Mouse (Mus musculus): ENCODE data around the gene Elfn1. TPM values are rescaled to one million over a fixed set of nuclear protein-coding genes. Genes with fewer than 3 reads are reported as not detected.

Elfn1 gene
- total and polyA plus RNA-seq, 2 experiments, result 0.13 TPM; not detected in 1

DNA sequence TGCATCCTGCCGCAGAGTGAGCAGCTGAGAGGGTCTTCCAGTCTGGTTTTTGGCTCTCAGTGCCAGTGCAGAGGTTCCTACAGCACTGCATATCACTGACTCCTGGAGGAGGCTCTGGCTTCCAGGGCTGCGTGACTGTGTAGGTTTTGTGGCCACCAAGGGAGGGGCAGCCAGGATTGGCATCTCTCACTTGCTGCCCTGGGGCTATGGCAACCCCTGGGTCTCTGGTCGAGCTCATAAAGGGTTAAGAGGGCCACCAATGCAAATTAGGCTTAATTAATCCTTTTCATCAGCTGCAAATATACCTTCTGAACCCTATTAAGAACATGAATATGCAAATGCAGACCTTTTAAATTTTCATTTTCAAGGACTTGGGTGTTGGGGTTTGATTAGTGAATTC lies 94.8 kb downstream of the Elfn1 start:
- TF ChIP-seq CTCF (IDR thresholded peaks at IDR 0.05; ENCODE audit: low read depth, low read length) (no peak), POLR2A (IDR thresholded peaks at IDR 0.05; ENCODE audit: extremely low read depth, insufficient read depth, low read length) (no peak)
- Histone ChIP-seq H3K79me2 (ENCODE audit: control insufficient read depth, insufficient read depth, low read length) (no peaks in the 10 kb centered on the region), H3K27me3 (ENCODE audit: control insufficient read depth, insufficient read depth, low read length) (no peaks in the 10 kb centered on the region), H3K36me3 (ENCODE audit: control insufficient read depth, insufficient read depth, low read length) (no peaks in the 10 kb centered on the region), H3K4me1 (ENCODE audit: control insufficient read depth, insufficient read depth, low read length) (no peaks in the 10 kb centered on the region), H3K4me3 (ENCODE audit: insufficient read depth, low read depth, low read length) (no peak overlapping the region), H3K9ac (ENCODE audit: low read depth, low read length) (no peak overlapping the region), H3K27ac (replicated peaks; ENCODE audit: insufficient read depth, low read depth, low read length) (no peak overlapping the region)
- DNase-seq (ENCODE audit: extremely low read depth, low read depth, low spot score), result no peak
- 78% methylated on average over 3 of the region's 3 CpGs for WGBS

GRCm38 (mm10) chr5:140006861-140007260 lies 99.1 kb downstream of the Elfn1 start:
- H3K27ac ChIP-seq (replicated peaks; ENCODE audit: insufficient read depth, low read depth, low read length), result no peak overlapping the region
- H3K79me2 ChIP-seq (ENCODE audit: control insufficient read depth, insufficient read depth, low read length), result no peaks in the 10 kb centered on the region
- no peak overlapping the region for H3K9ac ChIP-seq (ENCODE audit: low read depth, low read length)
- no peaks in the 10 kb centered on the region for H3K27me3 ChIP-seq (ENCODE audit: control insufficient read depth, insufficient read depth, low read length)
- TF ChIP-seq CTCF (IDR thresholded peaks at IDR 0.05; ENCODE audit: low read depth, low read length) (no peak), POLR2A (IDR thresholded peaks at IDR 0.05; ENCODE audit: extremely low read depth, insufficient read depth, low read length) (no peak)
- H3K4me3 ChIP-seq (ENCODE audit: insufficient read depth, low read depth, low read length), result no peak overlapping the region
- no peaks in the 10 kb centered on the region for H3K36me3 ChIP-seq (ENCODE audit: control insufficient read depth, insufficient read depth, low read length)
- DNase-seq (ENCODE audit: extremely low read depth, low read depth, low spot score), result no peak
- H3K4me1 ChIP-seq (ENCODE audit: control insufficient read depth, insufficient read depth, low read length), result no peaks in the 10 kb centered on the region
- WGBS, result 89% methylated on average over 8 of the region's 8 CpGs

DNA sequence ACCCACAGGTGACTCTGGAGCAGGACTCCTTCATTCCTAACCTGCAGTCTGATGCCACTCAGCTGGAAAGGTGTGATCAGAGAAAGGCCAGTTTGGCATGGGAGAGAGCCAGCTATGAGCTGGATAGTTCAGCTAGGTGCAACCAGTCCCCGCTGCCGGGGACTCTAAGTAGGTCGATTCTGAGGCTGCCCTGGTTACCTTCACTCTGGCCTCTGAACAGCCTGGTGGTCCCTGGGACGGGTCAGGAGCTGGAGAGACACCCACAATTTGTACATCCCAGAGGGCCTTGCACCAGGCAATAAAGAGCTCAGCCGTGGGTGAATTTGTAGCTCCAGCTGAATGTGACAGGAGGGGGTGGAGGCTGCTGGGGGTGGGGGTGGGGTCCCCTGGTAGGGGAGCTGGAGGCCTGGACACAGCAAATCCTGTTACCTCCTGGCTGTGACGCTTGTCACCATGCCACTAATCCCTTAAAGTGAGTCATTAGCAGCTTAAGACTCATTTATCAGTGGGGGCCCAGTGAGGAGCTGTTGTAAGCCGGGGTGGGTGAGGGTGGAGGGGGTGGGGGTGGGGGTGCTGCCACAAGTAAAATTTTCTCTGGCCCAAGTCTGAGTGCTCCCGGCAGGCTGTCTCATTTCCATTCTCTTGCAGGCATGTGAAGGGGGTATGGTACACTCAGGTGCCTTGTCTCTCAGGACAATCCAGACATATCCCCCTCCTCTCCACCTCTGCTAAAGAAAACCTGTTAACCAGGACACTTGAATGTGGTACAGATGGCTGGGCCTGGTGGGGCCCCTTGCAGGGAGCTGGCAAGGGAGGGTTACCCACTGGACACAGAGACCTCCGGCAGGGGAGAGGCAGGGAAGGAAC lies 100.1 kb downstream of the Elfn1 start:
- Histone ChIP-seq H3K4me3 (ENCODE audit: insufficient read depth, low read depth, low read length) (no peak overlapping the region), H3K79me2 (ENCODE audit: control insufficient read depth, insufficient read depth, low read length) (no peaks in the 10 kb centered on the region), H3K36me3 (ENCODE audit: control insufficient read depth, insufficient read depth, low read length) (no peaks in the 10 kb centered on the region), H3K9ac (ENCODE audit: low read depth, low read length) (no peak overlapping the region), H3K4me1 (ENCODE audit: control insufficient read depth, insufficient read depth, low read length) (no peaks in the 10 kb centered on the region), H3K27ac (replicated peaks; ENCODE audit: insufficient read depth, low read depth, low read length) (no peak overlapping the region), H3K27me3 (ENCODE audit: control insufficient read depth, insufficient read depth, low read length) (no peaks in the 10 kb centered on the region)
- DNase-seq (ENCODE audit: extremely low read depth, low read depth, low spot score), result no peak
- WGBS, result 83% methylated on average over 9 of the region's 9 CpGs
- TF ChIP-seq POLR2A (IDR thresholded peaks at IDR 0.05; ENCODE audit: extremely low read depth, insufficient read depth, low read length) (no peak), CTCF (IDR thresholded peaks at IDR 0.05; ENCODE audit: low read depth, low read length) (no peak)

DNA sequence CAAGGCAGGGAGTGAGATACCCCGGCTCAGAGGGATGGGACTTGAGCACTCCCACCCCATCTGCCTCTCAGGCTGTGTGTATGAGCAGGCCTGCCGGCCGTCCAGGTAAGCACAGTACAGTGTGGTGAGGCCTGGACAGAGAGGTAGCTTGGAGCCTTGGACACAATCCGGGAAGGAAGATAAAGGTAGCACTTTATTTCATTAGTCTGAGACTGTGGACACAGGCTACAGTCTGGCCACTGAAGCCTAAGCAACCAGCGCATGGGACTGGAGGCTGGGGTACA lies 100.7 kb downstream of the Elfn1 start:
- 92% methylated on average over 5 of the region's 5 CpGs for WGBS
- H3K36me3 ChIP-seq (ENCODE audit: control insufficient read depth, insufficient read depth, low read length), result no peaks in the 10 kb centered on the region
- no peak overlapping the region for H3K4me3 ChIP-seq (ENCODE audit: insufficient read depth, low read depth, low read length)
- H3K27me3 ChIP-seq (ENCODE audit: control insufficient read depth, insufficient read depth, low read length), result no peaks in the 10 kb centered on the region
- TF ChIP-seq POLR2A (IDR thresholded peaks at IDR 0.05; ENCODE audit: extremely low read depth, insufficient read depth, low read length) (no peak), CTCF (IDR thresholded peaks at IDR 0.05; ENCODE audit: low read depth, low read length) (no peak)
- H3K9ac ChIP-seq (ENCODE audit: low read depth, low read length), result no peak overlapping the region
- no peaks in the 10 kb centered on the region for H3K79me2 ChIP-seq (ENCODE audit: control insufficient read depth, insufficient read depth, low read length)
- DNase-seq (ENCODE audit: extremely low read depth, low read depth, low spot score), result no peak
- no peaks in the 10 kb centered on the region for H3K4me1 ChIP-seq (ENCODE audit: control insufficient read depth, insufficient read depth, low read length)
- no peak overlapping the region for H3K27ac ChIP-seq (replicated peaks; ENCODE audit: insufficient read depth, low read depth, low read length)

- no peak for TF ChIP-seq CTCF (IDR thresholded peaks at IDR 0.05; ENCODE audit: low read depth, low read length)
- TF ChIP-seq POLR2A (IDR thresholded peaks at IDR 0.05; ENCODE audit: extremely low read depth, insufficient read depth, low read length), result no peak
- no peak for DNase-seq (ENCODE audit: extremely low read depth, low read depth, low spot score)
- Histone ChIP-seq H3K4me3 (ENCODE audit: insufficient read depth, low read depth, low read length) (no peak overlapping the region), H3K27me3 (ENCODE audit: control insufficient read depth, insufficient read depth, low read length) (no peaks in the 10 kb centered on the region), H3K36me3 (ENCODE audit: control insufficient read depth, insufficient read depth, low read length) (no peaks in the 10 kb centered on the region), H3K79me2 (ENCODE audit: control insufficient read depth, insufficient read depth, low read length) (no peaks in the 10 kb centered on the region), H3K9ac (ENCODE audit: low read depth, low read length) (no peak overlapping the region), H3K27ac (replicated peaks; ENCODE audit: insufficient read depth, low read depth, low read length) (no peak overlapping the region), H3K4me1 (ENCODE audit: control insufficient read depth, insufficient read depth, low read length) (no peaks in the 10 kb centered on the region)
- 90% methylated on average over 7 of the region's 7 CpGs for WGBS
These were observed 101.4 kb downstream of the Elfn1 start for GRCm38 (mm10) chr5:140009083-140009655.

DNA sequence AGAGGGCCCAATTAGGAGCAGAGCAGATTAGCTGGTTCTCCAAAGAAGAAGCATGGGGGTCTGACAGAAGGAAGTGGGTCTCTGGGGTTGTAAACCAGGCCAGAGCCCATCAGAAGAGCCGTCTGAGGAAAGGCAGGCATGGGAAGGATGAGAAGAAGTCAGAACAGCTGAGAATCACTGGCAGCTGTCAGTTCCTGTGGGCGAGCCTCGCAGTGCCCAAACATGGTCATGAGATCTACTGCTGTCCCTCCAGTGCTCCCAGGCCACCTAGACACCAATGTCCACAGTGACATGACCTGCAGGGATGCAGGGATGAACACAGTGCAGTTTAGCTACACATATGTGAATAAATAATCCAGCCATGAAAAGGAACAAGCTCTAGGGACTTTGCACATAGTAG lies 102.7 kb downstream of the Elfn1 start:
- TF ChIP-seq POLR2A (IDR thresholded peaks at IDR 0.05; ENCODE audit: extremely low read depth, insufficient read depth, low read length), result no peak
- TF ChIP-seq CTCF (IDR thresholded peaks at IDR 0.05; ENCODE audit: low read depth, low read length), result no peak

More for the DNA sequence above, 102.7 kb downstream of the Elfn1 start:
- Histone ChIP-seq H3K27me3 (ENCODE audit: control insufficient read depth, insufficient read depth, low read length) (no peaks in the 10 kb centered on the region), H3K9ac (ENCODE audit: low read depth, low read length) (no peak overlapping the region), H3K27ac (replicated peaks; ENCODE audit: insufficient read depth, low read depth, low read length) (no peak overlapping the region), H3K4me3 (ENCODE audit: insufficient read depth, low read depth, low read length) (no peak overlapping the region), H3K4me1 (ENCODE audit: control insufficient read depth, insufficient read depth, low read length) (no peaks in the 10 kb centered on the region), H3K79me2 (ENCODE audit: control insufficient read depth, insufficient read depth, low read length) (no peaks in the 10 kb centered on the region), H3K36me3 (ENCODE audit: control insufficient read depth, insufficient read depth, low read length) (no peaks in the 10 kb centered on the region)
- 93% methylated on average over 3 of the region's 3 CpGs for WGBS
- no peak for DNase-seq (ENCODE audit: extremely low read depth, low read depth, low spot score)

All from liver, adult 2 months (tissue).